Mouse (Mus musculus) fat pad, adult 2 months (tissue): ENCODE data around the gene Slit3.
A peak's percentile ranks its signal among the peaks of the same experiment; 100 is the strongest.

Source experiments
- DNase-seq: peaks from one replicate; pipeline ENCODE4 v3.0.0-alpha.2; 2011; ENCODE audit warnings: low read depth, low spot score; ENCODE audit errors: extremely low read depth

The Slit3 gene

GRCm38 (mm10) chr11:35299857-35300375, 178.9 kb downstream of the Slit3 start:
- no peak for DNase-seq

- no peak for DNase-seq
Measured at GRCm38 (mm10) chr11:35302272-35302671, 181.2 kb downstream of the Slit3 start.

GRCm38 (mm10) chr11:35304216-35304975, 183.4 kb downstream of the Slit3 start:
- DNase-seq, result no peak

- DNase-seq, result no peak
Measured at GRCm38 (mm10) chr11:35305111-35305510, 184.1 kb downstream of the Slit3 start.

- no peak for DNase-seq
Measured at GRCm38 (mm10) chr11:35305910-35306309, 184.9 kb downstream of the Slit3 start.

GRCm38 (mm10) chr11:35306922-35307321, 185.9 kb downstream of the Slit3 start:
- no peak for DNase-seq

- peak; percentile 90 for DNase-seq
Measured at GRCm38 (mm10) chr11:35307992-35308391, 187.0 kb downstream of the Slit3 start.

GRCm38 (mm10) chr11:35315449-35316028, 194.5 kb downstream of the Slit3 start:
- no peak for DNase-seq

GRCm38 (mm10) chr11:35317221-35317620, 196.2 kb downstream of the Slit3 start:
- DNase-seq, result no peak

- DNase-seq, result no peak
Measured at GRCm38 (mm10) chr11:35317775-35318432, 196.9 kb downstream of the Slit3 start.

- DNase-seq, result no peak
Measured at GRCm38 (mm10) chr11:35318433-35319020, 197.5 kb downstream of the Slit3 start.

- no peak for DNase-seq
Measured at GRCm38 (mm10) chr11:35320518-35320917, 199.5 kb downstream of the Slit3 start.

- no peak for DNase-seq
Measured at GRCm38 (mm10) chr11:35324397-35324796, 203.4 kb downstream of the Slit3 start.

- DNase-seq, result no peak
Measured at GRCm38 (mm10) chr11:35325131-35325995, 204.3 kb downstream of the Slit3 start.

- DNase-seq, result no peak
Measured at GRCm38 (mm10) chr11:35326346-35326745, 205.3 kb downstream of the Slit3 start.

GRCm38 (mm10) chr11:35327899-35328298, 206.9 kb downstream of the Slit3 start:
- no peak for DNase-seq

GRCm38 (mm10) chr11:35331476-35331875, 210.5 kb downstream of the Slit3 start:
- no peak for DNase-seq

- DNase-seq, result no peak
Measured at GRCm38 (mm10) chr11:35336558-35336957, 215.5 kb downstream of the Slit3 start.

GRCm38 (mm10) chr11:35337493-35337892, 216.5 kb downstream of the Slit3 start:
- DNase-seq, result no peak
